Mouse (Mus musculus): Measurements from ENCODE around the gene Adcy10. TPM values are rescaled to one million over a fixed set of nuclear protein-coding genes. Genes with fewer than 3 reads are reported as not detected.
A peak's percentile ranks its signal among the peaks of the same experiment; 100 is the strongest.

Gene Adcy10
- polyA plus RNA-seq, 1 experiment: not detected

DNA sequence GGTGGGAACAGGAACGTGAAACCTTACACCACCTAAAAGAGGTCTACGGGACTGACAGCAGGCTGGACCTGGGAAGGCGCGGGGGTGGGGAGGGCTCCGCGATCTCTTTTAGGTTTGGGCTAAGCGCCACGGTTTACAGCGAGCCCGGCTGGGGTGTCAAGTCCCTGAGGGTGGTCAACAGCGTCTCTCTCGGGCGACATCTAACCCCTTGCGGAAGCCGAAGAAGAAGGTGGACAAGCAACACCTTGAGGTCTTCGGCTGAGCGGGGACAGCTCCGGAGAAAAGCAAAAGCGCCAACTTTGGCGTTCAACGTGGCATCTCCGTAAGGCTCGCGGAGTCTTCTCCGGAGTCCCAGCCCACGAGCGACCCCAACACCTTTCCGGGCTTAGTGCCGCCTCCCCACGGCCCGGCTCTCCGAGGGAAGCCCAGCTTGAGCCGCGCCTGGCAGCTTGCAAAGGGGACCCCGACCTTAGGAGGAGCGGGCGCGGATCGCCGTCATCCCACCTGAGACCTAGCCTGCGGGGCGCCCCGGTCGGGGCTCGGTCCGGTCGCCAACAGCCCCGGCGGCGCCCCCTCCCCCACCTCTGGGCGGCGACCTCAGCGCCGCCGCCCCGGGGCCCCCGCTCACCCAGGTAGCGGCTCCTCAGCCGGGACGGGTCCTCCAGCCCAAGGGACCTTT lies 25.3 kb upstream of the Adcy10 start:
- Histone ChIP-seq H3K27ac (ENCODE audit: insufficient read depth, low read length) (no peak overlapping the region), H3K4me3 (ENCODE audit: low read depth, low read length) (peak overlapping the region; percentile 74), H3K9ac (ENCODE audit: low read depth, poor library complexity, severe bottlenecking) (peak overlapping the region; percentile 77), H3K36me3 (ENCODE audit: control insufficient read depth, insufficient read depth, low read length, poor library complexity, severe bottlenecking) (no peaks in the 10 kb centered on the region), H3K4me1 (ENCODE audit: control insufficient read depth, insufficient read depth, low read length) (no peaks in the 10 kb centered on the region), H3K27me3 (ENCODE audit: control insufficient read depth, insufficient read depth, low read length, poor library complexity, severe bottlenecking) (no peaks in the 10 kb centered on the region), H3K9me3 (replicated peaks; ENCODE audit: control insufficient read depth, insufficient read depth, low read length, poor library complexity, severe bottlenecking) (no peaks in the 10 kb centered on the region)
- TF ChIP-seq EP300 (IDR thresholded peaks at IDR 0.05; ENCODE audit: insufficient read depth, low read depth, low read length) (no peak), POLR2A (IDR thresholded peaks at IDR 0.05; ENCODE audit: insufficient read depth, low read length) (no peak), CTCF (IDR thresholded peaks at IDR 0.05; ENCODE audit: low read depth, low read length) (no peak)

DNA sequence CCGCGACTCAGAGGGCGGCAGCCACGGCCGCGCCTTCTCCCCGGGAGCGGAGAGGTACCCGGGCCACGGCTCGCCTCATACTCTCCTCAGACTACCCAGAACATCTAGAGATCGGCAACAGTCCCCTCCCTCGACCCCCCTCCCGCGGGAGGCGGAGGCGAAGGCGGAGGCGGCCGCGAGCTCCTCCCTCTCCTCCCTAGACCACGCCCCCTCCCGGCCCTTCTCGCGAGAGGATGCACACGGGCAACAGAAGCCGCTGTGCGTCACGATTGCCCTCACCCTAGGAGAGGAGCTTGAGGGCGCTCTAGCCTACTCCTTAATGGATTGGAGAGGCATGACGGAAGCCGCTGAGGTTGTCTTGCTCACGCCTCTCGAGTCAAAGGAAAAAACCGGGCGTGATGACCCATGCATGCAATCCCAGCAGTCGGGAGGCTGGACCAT lies 24.6 kb upstream of the Adcy10 start, which contains the start of the genes Dcaf6 and Mpc2:
Gene Dcaf6 (minus strand): TSS at position 116 of the 441 bp plus-strand sequence.
Gene Mpc2 (plus strand): TSS at position 278 of the 441 bp plus-strand sequence.
- Histone ChIP-seq H3K27ac (ENCODE audit: insufficient read depth, low read length) (0 out of 2 replicates have a peak within 1 kb of the TSS, but pooled peaks have one; percentile 46), H3K4me3 (ENCODE audit: low read depth, low read length) (peak within 1 kb of the TSS; percentile 97), H3K4me1 (ENCODE audit: control insufficient read depth, insufficient read depth, low read length) (no peaks in the 10 kb centered on the region), H3K9me3 (replicated peaks; ENCODE audit: control insufficient read depth, insufficient read depth, low read length, poor library complexity, severe bottlenecking) (no peaks in the 10 kb centered on the region), H3K27me3 (ENCODE audit: control insufficient read depth, insufficient read depth, low read length, poor library complexity, severe bottlenecking) (no peaks in the 10 kb centered on the region), H3K36me3 (ENCODE audit: control insufficient read depth, insufficient read depth, low read length, poor library complexity, severe bottlenecking) (no peaks in the 10 kb centered on the region), H3K9ac (ENCODE audit: low read depth, poor library complexity, severe bottlenecking) (peak within 1 kb of the TSS; percentile 77)
- TF ChIP-seq EP300 (IDR thresholded peaks at IDR 0.05; ENCODE audit: insufficient read depth, low read depth, low read length) (no peak), CTCF (IDR thresholded peaks at IDR 0.05; ENCODE audit: low read depth, low read length) (peak; percentile 12), POLR2A (IDR thresholded peaks at IDR 0.05; ENCODE audit: insufficient read depth, low read length) (peak; percentile 60)

DNA sequence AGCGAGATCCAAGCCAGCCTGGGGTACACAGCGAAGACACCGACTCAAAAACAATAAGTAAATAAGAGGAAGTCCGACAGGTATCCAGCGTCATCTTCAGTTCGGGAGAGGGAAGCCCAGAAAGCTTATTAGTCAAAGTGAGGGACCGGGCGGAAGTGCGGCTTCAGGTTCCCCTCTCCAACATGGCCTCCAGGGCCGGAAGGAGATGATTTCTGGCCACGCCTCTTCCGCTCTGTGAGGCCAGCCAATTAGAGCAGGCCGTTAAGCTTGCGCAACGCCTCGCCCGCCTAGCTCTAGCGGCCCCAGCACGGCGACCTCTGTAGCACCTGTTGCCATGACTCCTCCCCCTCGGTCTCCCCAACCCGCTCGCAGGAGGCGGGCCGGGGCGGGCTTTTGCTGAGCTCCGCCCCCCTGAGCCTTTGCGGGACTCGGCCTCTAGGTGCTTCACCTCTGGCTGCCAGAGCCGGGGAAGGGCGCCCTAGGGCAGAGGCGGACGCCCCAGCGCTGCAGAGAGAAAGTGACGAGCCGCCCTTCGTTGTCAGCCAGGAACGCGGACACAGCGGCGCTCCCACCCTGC lies 24.1 kb upstream of the Adcy10 start:
- Histone ChIP-seq H3K4me3 (ENCODE audit: low read depth, low read length) (peak overlapping the region; percentile 97), H3K27me3 (ENCODE audit: control insufficient read depth, insufficient read depth, low read length, poor library complexity, severe bottlenecking) (no peaks in the 10 kb centered on the region), H3K9ac (ENCODE audit: low read depth, poor library complexity, severe bottlenecking) (peak overlapping the region; percentile 77), H3K27ac (ENCODE audit: insufficient read depth, low read length) (0 out of 2 replicates have a peak overlapping the region, but pooled peaks have one; percentile 46), H3K4me1 (ENCODE audit: control insufficient read depth, insufficient read depth, low read length) (no peaks in the 10 kb centered on the region), H3K9me3 (replicated peaks; ENCODE audit: control insufficient read depth, insufficient read depth, low read length, poor library complexity, severe bottlenecking) (no peaks in the 10 kb centered on the region), H3K36me3 (ENCODE audit: control insufficient read depth, insufficient read depth, low read length, poor library complexity, severe bottlenecking) (no peaks in the 10 kb centered on the region)
- TF ChIP-seq CTCF (IDR thresholded peaks at IDR 0.05; ENCODE audit: low read depth, low read length): no peak
- TF ChIP-seq POLR2A (IDR thresholded peaks at IDR 0.05; ENCODE audit: insufficient read depth, low read length): peak; percentile 57

DNA sequence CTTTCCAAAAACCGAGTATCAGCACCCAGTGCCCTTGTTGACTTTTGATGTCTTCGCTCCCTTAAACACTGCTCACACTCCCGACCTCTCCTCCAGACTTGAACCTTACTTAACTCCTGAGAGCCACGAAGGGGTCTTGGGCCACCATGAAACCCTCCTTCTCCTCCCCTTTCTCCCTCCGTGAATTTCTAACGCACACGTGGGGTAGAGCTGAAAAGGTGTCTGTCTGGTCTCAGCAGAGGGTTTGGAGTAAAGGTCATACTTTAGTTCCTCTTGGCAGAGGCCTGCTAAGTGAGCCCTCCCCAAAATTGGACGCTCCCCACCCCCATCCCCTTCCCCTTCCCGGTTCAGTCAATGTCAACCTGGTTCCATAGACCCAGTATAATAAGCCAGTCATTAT lies 23.3 kb upstream of the Adcy10 start:
- no peak for TF ChIP-seq CTCF (IDR thresholded peaks at IDR 0.05; ENCODE audit: low read depth, low read length)
- TF ChIP-seq POLR2A (IDR thresholded peaks at IDR 0.05; ENCODE audit: insufficient read depth, low read length): no peak
- TF ChIP-seq EP300 (IDR thresholded peaks at IDR 0.05; ENCODE audit: insufficient read depth, low read depth, low read length): no peak
- Histone ChIP-seq H3K9ac (ENCODE audit: low read depth, poor library complexity, severe bottlenecking) (peak overlapping the region; percentile 53), H3K36me3 (ENCODE audit: control insufficient read depth, insufficient read depth, low read length, poor library complexity, severe bottlenecking) (no peaks in the 10 kb centered on the region), H3K4me3 (ENCODE audit: low read depth, low read length) (peak overlapping the region; percentile 83), H3K27me3 (ENCODE audit: control insufficient read depth, insufficient read depth, low read length, poor library complexity, severe bottlenecking) (no peaks in the 10 kb centered on the region), H3K27ac (ENCODE audit: insufficient read depth, low read length) (no peak overlapping the region), H3K4me1 (ENCODE audit: control insufficient read depth, insufficient read depth, low read length) (no peaks in the 10 kb centered on the region), H3K9me3 (replicated peaks; ENCODE audit: control insufficient read depth, insufficient read depth, low read length, poor library complexity, severe bottlenecking) (no peaks in the 10 kb centered on the region)

DNA sequence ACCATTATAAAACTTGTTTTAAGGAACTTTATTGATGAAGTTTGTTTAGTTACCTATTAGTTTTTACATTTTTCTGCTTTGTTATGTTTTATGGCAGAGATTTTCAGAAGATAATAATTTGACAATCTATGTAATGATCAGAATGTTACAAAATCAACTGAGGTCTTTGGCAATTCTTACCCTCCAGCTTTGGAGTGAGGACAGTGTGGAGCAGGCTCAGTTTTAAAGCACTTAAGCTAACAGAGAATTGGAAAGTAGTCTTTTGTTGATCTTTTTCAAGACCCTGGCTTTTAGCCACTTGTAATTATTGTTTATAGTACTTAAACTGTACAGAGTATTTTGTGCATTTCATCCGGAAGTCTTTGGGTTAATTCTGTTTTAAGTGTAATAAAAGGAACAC lies 22.1 kb upstream of the Adcy10 start:
- Histone ChIP-seq H3K4me1 (ENCODE audit: control insufficient read depth, insufficient read depth, low read length) (no peaks in the 10 kb centered on the region), H3K4me3 (ENCODE audit: low read depth, low read length) (no peak overlapping the region), H3K27ac (ENCODE audit: insufficient read depth, low read length) (no peak overlapping the region), H3K36me3 (ENCODE audit: control insufficient read depth, insufficient read depth, low read length, poor library complexity, severe bottlenecking) (no peaks in the 10 kb centered on the region), H3K9me3 (replicated peaks; ENCODE audit: control insufficient read depth, insufficient read depth, low read length, poor library complexity, severe bottlenecking) (no peaks in the 10 kb centered on the region), H3K27me3 (ENCODE audit: control insufficient read depth, insufficient read depth, low read length, poor library complexity, severe bottlenecking) (no peaks in the 10 kb centered on the region), H3K9ac (ENCODE audit: low read depth, poor library complexity, severe bottlenecking) (no peak overlapping the region)
- TF ChIP-seq EP300 (IDR thresholded peaks at IDR 0.05; ENCODE audit: insufficient read depth, low read depth, low read length) (no peak), POLR2A (IDR thresholded peaks at IDR 0.05; ENCODE audit: insufficient read depth, low read length) (no peak), CTCF (IDR thresholded peaks at IDR 0.05; ENCODE audit: low read depth, low read length) (no peak)

DNA sequence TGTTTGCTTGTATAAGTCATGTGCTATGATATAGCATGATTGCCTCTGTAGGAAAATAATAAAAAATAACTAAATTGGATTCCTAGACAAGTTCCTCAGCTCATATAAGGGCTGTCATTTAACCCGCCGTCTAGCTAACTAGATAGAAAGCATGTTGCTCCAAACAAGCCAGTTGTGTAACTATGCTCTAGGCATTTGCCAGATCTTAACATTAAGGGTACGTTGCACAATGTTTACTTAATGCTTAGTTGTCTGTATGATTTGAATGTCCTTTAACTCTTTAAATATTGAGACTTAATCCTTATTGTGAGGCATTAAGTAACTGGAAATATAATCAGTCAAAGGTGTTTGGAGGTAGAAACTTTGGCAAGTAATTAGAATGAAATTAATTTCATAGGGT lies 20.4 kb upstream of the Adcy10 start:
- Histone ChIP-seq H3K4me3 (ENCODE audit: low read depth, low read length) (no peak overlapping the region), H3K9ac (ENCODE audit: low read depth, poor library complexity, severe bottlenecking) (no peak overlapping the region), H3K27me3 (ENCODE audit: control insufficient read depth, insufficient read depth, low read length, poor library complexity, severe bottlenecking) (no peaks in the 10 kb centered on the region), H3K36me3 (ENCODE audit: control insufficient read depth, insufficient read depth, low read length, poor library complexity, severe bottlenecking) (no peaks in the 10 kb centered on the region), H3K4me1 (ENCODE audit: control insufficient read depth, insufficient read depth, low read length) (no peaks in the 10 kb centered on the region), H3K9me3 (replicated peaks; ENCODE audit: control insufficient read depth, insufficient read depth, low read length, poor library complexity, severe bottlenecking) (no peaks in the 10 kb centered on the region), H3K27ac (ENCODE audit: insufficient read depth, low read length) (no peak overlapping the region)
- TF ChIP-seq CTCF (IDR thresholded peaks at IDR 0.05; ENCODE audit: low read depth, low read length): no peak
